Mouse (Mus musculus): Measurements from ENCODE around the gene Fam222b. TPM values are rescaled to one million over a fixed set of nuclear protein-coding genes. Genes with fewer than 3 reads are reported as not detected.

Gene Fam222b
- polyA plus RNA-seq, 1 experiment from 2014 or later, result 21.8 TPM

DNA sequence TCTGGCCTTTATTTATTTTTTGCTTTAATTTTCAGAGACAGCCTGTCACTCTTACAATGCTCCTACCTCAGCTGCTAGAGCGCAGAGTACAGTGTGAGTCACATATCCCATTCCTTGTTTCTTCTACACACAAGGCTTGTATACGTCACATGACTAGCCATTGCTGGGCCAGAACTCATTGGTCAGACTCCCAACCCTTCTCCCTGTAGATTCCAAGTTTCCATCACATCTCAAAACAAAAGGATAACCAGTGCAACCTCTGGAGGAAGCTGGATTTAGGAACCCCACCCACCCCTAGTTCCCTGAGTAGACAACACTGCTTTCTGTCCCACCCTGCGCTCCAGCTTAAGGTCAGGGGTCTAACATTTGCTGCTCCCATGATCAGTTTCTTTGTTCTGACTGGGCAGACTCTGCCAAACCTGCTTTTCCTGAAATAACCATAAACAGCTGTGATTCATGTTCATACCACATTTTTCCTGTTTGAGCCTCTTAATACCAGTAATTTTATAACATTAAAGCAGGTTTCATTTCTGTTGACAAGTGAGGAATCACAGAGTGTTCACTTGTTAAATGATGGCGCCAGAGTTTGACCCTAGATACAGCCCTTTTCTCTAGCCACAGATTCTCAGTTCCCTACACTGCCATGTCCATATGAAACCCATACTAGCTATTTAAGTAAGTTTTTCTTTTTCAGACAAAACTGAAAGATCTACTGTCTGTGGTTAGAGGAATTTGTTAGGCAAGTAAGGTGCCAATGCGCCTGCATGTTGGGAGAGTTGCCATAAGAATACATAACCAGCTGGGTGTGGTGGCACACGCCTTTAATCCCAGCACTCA lies 52.5 kb downstream of the Fam222b start:
- DNase-seq (ENCODE audit: low spot score) (no peak), ATAC-seq (ENCODE audit: insufficient number of reproducible peaks, low FRiP score, low TSS enrichment, low read depth) (no peak)
- no peaks in the 10 kb centered on the region for H3K9me3 ChIP-seq (ENCODE audit: control insufficient read depth, low read length)
- no peak overlapping the region for H3K4me2 ChIP-seq (ENCODE audit: low read depth, severe bottlenecking)
- H3K9ac ChIP-seq (ENCODE audit: low read length), result no peak overlapping the region
- no peaks in the 10 kb centered on the region for H3K27me3 ChIP-seq (ENCODE audit: control insufficient read depth, insufficient read depth, low read length)
- H3K4me3 ChIP-seq (ENCODE audit: low read depth, low read length), result no peak overlapping the region
- no peak overlapping the region for H3K27ac ChIP-seq (replicated peaks; ENCODE audit: low read depth, low read length)
- 92% methylated on average over 6 of the region's 6 CpGs for WGBS
- no peaks in the 10 kb centered on the region for H3K4me1 ChIP-seq (ENCODE audit: control insufficient read depth, insufficient read depth, low read length)
- peaks cover 15% of the 10 kb centered on the region; the same call in 1 of the 2 replicates for H3K36me3 ChIP-seq (ENCODE audit: control insufficient read depth, insufficient read depth, low read length)

DNA sequence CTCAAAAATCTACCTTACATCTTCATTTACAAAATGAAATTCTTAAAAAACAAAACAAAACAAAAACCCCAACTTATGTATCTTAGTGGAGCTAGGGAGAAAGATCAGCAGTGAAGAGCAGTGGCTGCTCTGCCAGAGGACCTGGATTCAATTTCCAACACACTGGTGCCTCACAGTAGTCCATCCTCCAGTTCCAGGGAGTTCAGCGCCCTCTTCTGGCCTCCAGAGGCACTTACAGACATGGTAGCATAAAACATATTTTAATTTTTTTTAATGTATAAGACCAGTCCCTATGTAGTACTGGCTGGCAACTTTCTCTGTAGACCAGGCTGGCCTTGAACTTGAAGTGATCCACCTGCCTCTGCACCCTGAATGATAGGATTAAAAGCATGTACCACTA lies 56.7 kb downstream of the Fam222b start:
- H3K9ac ChIP-seq (ENCODE audit: low read length), result no peak overlapping the region
- ATAC-seq (ENCODE audit: insufficient number of reproducible peaks, low FRiP score, low TSS enrichment, low read depth) (no peak), DNase-seq (ENCODE audit: low spot score) (peak; percentile 54)
- no peak overlapping the region for H3K27ac ChIP-seq (replicated peaks; ENCODE audit: low read depth, low read length)
- H3K36me3 ChIP-seq (ENCODE audit: control insufficient read depth, insufficient read depth, low read length), result peaks cover 25% of the 10 kb centered on the region; the same call in 1 of the 2 replicates
- no peaks in the 10 kb centered on the region for H3K4me1 ChIP-seq (ENCODE audit: control insufficient read depth, insufficient read depth, low read length)
- WGBS, result 40% methylated on average over 1 of the region's 1 CpGs
- no peak overlapping the region for H3K4me2 ChIP-seq (ENCODE audit: low read depth, severe bottlenecking)
- H3K27me3 ChIP-seq (ENCODE audit: control insufficient read depth, insufficient read depth, low read length), result no peaks in the 10 kb centered on the region
- H3K9me3 ChIP-seq (ENCODE audit: control insufficient read depth, low read length), result no peaks in the 10 kb centered on the region
- H3K4me3 ChIP-seq (ENCODE audit: low read depth, low read length), result no peak overlapping the region

DNA sequence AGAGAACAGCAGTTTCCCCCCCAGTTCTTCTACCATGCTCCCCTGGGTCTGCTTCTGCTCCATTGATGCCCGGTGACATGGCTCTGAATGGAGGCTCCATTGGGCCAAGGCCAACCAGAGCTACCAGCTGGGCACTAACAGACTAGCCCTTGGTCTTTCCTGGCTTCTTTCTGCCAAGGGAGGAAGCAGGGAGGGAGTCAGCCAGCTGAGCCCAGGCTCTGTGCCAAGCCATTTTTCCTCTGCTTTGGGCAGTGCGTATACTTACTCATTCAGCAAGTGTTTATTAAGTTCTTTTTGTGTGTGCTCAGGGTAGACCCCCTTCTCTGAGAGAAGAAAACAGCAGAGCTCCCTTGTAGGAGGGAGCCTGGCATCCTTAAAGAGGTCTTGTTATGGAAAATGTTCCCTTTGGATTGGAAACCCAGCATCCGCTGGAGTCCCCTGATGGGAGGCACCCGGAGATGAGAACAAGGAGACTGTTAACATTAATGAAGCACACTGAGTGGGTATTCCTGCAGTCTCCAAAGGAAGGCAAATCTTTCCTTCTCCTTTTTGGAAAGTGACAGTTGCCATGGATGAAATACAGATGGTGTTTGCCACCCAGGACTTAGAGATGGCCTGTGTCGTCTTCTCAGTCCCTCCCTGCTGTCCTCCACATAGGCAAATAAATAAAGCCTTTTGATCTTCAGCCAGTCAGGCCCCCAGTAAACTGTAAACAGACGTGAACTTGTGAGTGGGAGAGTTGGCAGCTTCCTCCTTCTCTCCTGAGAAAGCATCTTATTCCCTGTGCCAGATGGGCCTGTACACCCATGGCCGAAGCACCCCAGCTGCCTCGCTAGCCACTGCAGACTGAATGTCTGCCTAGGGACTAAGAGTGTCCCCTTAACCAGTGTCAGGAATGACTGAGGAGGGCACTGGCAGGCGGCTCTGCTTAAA lies 58.1 kb downstream of the Fam222b start:
- peaks cover 24% of the 10 kb centered on the region; the same call in 1 of the 2 replicates for H3K36me3 ChIP-seq (ENCODE audit: control insufficient read depth, insufficient read depth, low read length)
- H3K4me2 ChIP-seq (ENCODE audit: low read depth, severe bottlenecking), result no peak overlapping the region
- no peak overlapping the region for H3K4me3 ChIP-seq (ENCODE audit: low read depth, low read length)
- no peak overlapping the region for H3K9ac ChIP-seq (ENCODE audit: low read length)
- ATAC-seq (ENCODE audit: insufficient number of reproducible peaks, low FRiP score, low TSS enrichment, low read depth) (no peak), DNase-seq (ENCODE audit: low spot score) (no peak)
- H3K27me3 ChIP-seq (ENCODE audit: control insufficient read depth, insufficient read depth, low read length), result no peaks in the 10 kb centered on the region
- H3K4me1 ChIP-seq (ENCODE audit: control insufficient read depth, insufficient read depth, low read length), result no peaks in the 10 kb centered on the region
- 61% methylated on average over 9 of the region's 9 CpGs for WGBS
- H3K27ac ChIP-seq (replicated peaks; ENCODE audit: low read depth, low read length), result no peak overlapping the region
- H3K9me3 ChIP-seq (ENCODE audit: control insufficient read depth, low read length), result no peaks in the 10 kb centered on the region

GRCm38 (mm10) chr11:78153778-78154177 lies 59.3 kb downstream of the Fam222b start:
- Histone ChIP-seq H3K9ac (ENCODE audit: low read length) (no peak overlapping the region), H3K4me1 (ENCODE audit: control insufficient read depth, insufficient read depth, low read length) (no peaks in the 10 kb centered on the region), H3K9me3 (ENCODE audit: control insufficient read depth, low read length) (no peaks in the 10 kb centered on the region), H3K27me3 (ENCODE audit: control insufficient read depth, insufficient read depth, low read length) (no peaks in the 10 kb centered on the region), H3K36me3 (ENCODE audit: control insufficient read depth, insufficient read depth, low read length) (peaks cover 24% of the 10 kb centered on the region; the same call in 1 of the 2 replicates), H3K4me2 (ENCODE audit: low read depth, severe bottlenecking) (no peak overlapping the region), H3K4me3 (ENCODE audit: low read depth, low read length) (no peak overlapping the region), H3K27ac (replicated peaks; ENCODE audit: low read depth, low read length) (0 out of 2 replicates have a peak overlapping the region, but pooled peaks have one; percentile 45)
- no peak for ATAC-seq (ENCODE audit: insufficient number of reproducible peaks, low FRiP score, low TSS enrichment, low read depth)
- 88% methylated on average over 13 of the region's 13 CpGs for WGBS
- DNase-seq (ENCODE audit: low spot score), result no peak

DNA sequence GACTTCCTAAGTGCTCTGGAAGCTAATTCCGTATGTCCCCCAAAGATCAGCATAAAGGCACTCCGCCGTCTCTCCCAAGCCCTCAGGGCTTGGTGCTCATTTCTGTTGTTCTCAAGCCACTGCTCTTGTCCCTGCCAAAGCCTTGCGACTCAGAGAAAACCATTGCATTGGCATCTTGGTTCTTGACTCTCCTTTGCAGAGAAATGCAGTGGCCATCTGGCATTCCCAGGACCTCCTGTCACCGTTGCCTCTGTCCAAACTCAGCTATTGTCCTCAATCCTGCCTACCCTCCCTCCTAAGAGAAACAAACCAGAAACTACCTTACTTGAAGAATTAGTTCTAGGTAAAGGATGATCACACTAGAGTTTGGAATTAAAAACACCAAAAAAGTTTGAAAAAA lies 61.2 kb downstream of the Fam222b start:
- Histone ChIP-seq H3K4me2 (ENCODE audit: low read depth, severe bottlenecking) (no peak overlapping the region), H3K27ac (replicated peaks; ENCODE audit: low read depth, low read length) (no peak overlapping the region), H3K9me3 (ENCODE audit: control insufficient read depth, low read length) (no peaks in the 10 kb centered on the region), H3K4me1 (ENCODE audit: control insufficient read depth, insufficient read depth, low read length) (no peaks in the 10 kb centered on the region), H3K27me3 (ENCODE audit: control insufficient read depth, insufficient read depth, low read length) (no peaks in the 10 kb centered on the region), H3K9ac (ENCODE audit: low read length) (no peak overlapping the region), H3K36me3 (ENCODE audit: control insufficient read depth, insufficient read depth, low read length) (peaks cover 25% of the 10 kb centered on the region), H3K4me3 (ENCODE audit: low read depth, low read length) (no peak overlapping the region)
- no peak for ATAC-seq (ENCODE audit: insufficient number of reproducible peaks, low FRiP score, low TSS enrichment, low read depth)
- no peak for DNase-seq (ENCODE audit: low spot score)
- WGBS, result 83% methylated on average over 5 of the region's 5 CpGs

DNA sequence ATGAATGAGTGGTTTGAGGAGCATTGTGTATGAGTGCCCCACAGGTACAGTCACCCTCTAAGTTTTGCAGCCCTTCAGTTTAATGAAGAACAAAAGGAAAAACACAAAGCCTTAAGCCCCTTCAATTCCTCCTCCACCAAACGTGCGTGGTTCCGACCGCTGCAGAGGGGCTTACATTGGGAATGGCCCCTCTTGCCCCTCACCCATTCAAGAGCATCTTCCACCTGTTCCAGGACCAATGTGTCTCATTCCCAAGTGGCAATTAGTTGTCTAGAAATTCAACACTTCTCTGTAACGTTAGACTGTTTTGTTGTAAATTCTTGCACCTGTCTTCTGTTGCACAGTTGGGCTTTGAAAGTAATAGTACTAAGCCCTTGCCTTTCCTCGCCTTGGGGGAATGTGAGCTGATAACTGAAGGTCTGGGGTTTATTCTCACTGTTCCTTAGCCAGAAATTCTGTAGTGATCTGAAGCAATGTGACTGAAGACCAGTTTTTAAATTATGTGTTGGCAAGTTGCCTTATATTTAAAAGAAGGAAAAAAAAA lies 61.8 kb downstream of the Fam222b start:
- Histone ChIP-seq H3K36me3 (ENCODE audit: control insufficient read depth, insufficient read depth, low read length) (peaks cover 28% of the 10 kb centered on the region), H3K4me1 (ENCODE audit: control insufficient read depth, insufficient read depth, low read length) (no peaks in the 10 kb centered on the region), H3K27ac (replicated peaks; ENCODE audit: low read depth, low read length) (no peak overlapping the region), H3K4me3 (ENCODE audit: low read depth, low read length) (no peak overlapping the region), H3K4me2 (ENCODE audit: low read depth, severe bottlenecking) (no peak overlapping the region), H3K9ac (ENCODE audit: low read length) (no peak overlapping the region), H3K27me3 (ENCODE audit: control insufficient read depth, insufficient read depth, low read length) (no peaks in the 10 kb centered on the region), H3K9me3 (ENCODE audit: control insufficient read depth, low read length) (no peaks in the 10 kb centered on the region)
- no peak for ATAC-seq (ENCODE audit: insufficient number of reproducible peaks, low FRiP score, low TSS enrichment, low read depth)
- WGBS, result 74% methylated on average over 6 of the region's 6 CpGs
- no peak for DNase-seq (ENCODE audit: low spot score)

DNA sequence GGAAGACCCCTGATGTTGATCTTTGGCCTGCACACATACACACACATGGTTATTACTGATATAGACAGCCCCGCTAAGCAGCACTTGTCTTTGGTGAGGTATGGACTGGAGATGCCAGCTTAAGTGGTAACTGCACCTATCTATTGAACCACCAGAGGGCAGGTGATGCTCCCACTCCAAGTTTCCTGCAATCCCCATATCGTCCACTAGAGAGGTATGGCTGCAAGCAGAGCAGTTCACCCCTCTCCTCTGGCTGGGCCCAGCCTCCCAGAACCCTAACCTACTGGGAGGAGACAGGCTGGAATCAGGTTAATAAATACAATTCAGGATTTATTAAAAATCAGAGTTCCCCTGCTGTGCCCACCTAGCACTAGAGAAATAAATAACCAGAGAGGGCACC lies 64.6 kb downstream of the Fam222b start:
- Histone ChIP-seq H3K9ac (ENCODE audit: low read length) (no peak overlapping the region), H3K4me1 (ENCODE audit: control insufficient read depth, insufficient read depth, low read length) (peaks cover 16% of the 10 kb centered on the region), H3K36me3 (ENCODE audit: control insufficient read depth, insufficient read depth, low read length) (peaks cover 31% of the 10 kb centered on the region), H3K9me3 (ENCODE audit: control insufficient read depth, low read length) (no peaks in the 10 kb centered on the region), H3K4me3 (ENCODE audit: low read depth, low read length) (no peak overlapping the region), H3K27ac (replicated peaks; ENCODE audit: low read depth, low read length) (no peak overlapping the region), H3K4me2 (ENCODE audit: low read depth, severe bottlenecking) (no peak overlapping the region), H3K27me3 (ENCODE audit: control insufficient read depth, insufficient read depth, low read length) (no peaks in the 10 kb centered on the region)
- WGBS, result 34% methylated on average over 2 of the region's 2 CpGs
- peak; percentile 84 for DNase-seq (ENCODE audit: low spot score)
- ATAC-seq (ENCODE audit: insufficient number of reproducible peaks, low FRiP score, low TSS enrichment, low read depth), result no peak

DNA sequence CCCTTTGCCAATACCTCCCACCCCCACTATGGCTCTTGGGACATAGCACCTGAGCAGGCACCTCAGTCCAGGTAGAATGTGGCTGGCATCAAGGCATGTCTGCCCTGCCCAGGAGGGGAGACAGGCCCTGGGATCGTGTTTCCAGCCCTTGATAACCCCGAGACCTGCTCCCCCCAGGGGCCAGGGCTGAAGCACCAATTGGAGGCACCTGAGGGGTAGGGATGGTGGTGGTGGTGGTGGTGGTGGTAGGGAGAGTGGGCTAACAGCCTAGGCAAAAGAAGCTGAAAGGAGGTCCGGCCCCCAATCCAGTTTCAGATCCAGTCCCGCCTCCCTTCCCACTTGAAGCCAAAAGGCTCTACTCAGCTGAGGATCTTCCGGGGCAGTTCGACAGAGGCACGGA lies 65.1 kb downstream of the Fam222b start:
- no peak overlapping the region for H3K27ac ChIP-seq (replicated peaks; ENCODE audit: low read depth, low read length)
- H3K4me1 ChIP-seq (ENCODE audit: control insufficient read depth, insufficient read depth, low read length), result peaks cover 16% of the 10 kb centered on the region
- 83% methylated on average over 7 of the region's 7 CpGs for WGBS
- H3K9me3 ChIP-seq (ENCODE audit: control insufficient read depth, low read length), result no peaks in the 10 kb centered on the region
- ATAC-seq (ENCODE audit: insufficient number of reproducible peaks, low FRiP score, low TSS enrichment, low read depth), result no peak
- no peak for DNase-seq (ENCODE audit: low spot score)
- H3K4me3 ChIP-seq (ENCODE audit: low read depth, low read length), result no peak overlapping the region
- H3K27me3 ChIP-seq (ENCODE audit: control insufficient read depth, insufficient read depth, low read length), result no peaks in the 10 kb centered on the region
- peaks cover 27% of the 10 kb centered on the region for H3K36me3 ChIP-seq (ENCODE audit: control insufficient read depth, insufficient read depth, low read length)
- no peak overlapping the region for H3K4me2 ChIP-seq (ENCODE audit: low read depth, severe bottlenecking)
- no peak overlapping the region for H3K9ac ChIP-seq (ENCODE audit: low read length)

Data from limb, embryonic 11.5 days (tissue).